In the genomic region with DNA sequence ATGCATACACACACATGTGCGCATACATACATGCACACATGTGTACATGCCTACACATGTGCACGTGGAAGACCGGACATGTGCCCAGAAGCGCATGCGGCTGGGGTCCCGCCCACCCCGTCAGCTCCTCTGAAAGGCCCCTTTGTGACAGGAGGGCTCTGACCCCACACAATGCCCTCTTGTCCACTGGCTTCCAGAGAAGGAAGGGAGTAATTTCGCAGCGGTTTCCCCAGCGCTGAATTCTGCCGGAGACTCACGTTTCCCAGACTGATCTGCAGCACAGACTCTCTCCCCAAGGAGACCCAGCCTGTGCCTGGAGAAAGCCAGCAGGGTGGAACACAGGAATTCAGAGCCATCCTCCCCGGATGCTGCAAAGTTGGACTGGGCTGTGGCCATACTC, we compare ENCODE assay signal across 18 mouse cellular contexts. TPM values are rescaled to one million over a fixed set of nuclear protein-coding genes. Genes with fewer than 3 reads are reported as not detected.
DNase-seq lines count a peak whose midpoint lies in the region; ATAC-seq lines count a peak whose summit lies in the region.
"Had no signal": no experiment of that assay in that cellular context is flagged by ENCODE, and none has a peak within 500 bp of the region (broad histone marks: within the 10 kb centered on the region; RNA-seq: fewer than 3 reads in every experiment).

No protein-coding gene starts in this region.

- no peak for DNase-seq in forebrain, embryonic 11.5 days (ENCODE audit: low spot score)
- peak; percentile 79 for DNase-seq in retina, postnatal 1 day
- DNase-seq in retina, embryonic 14.5 days (ENCODE audit: low spot score): no peak
- DNase-seq in kidney, adult 8-10 months: no peak
- no peak for DNase-seq in spleen, postnatal 4 days (ENCODE audit: low spot score in 2 of 2)
- DNase-seq: cerebellum, adult 8-10 months; gastrocnemius, postnatal 25 days; heart, postnatal 36 days; kidney, postnatal 36 days; lung, postnatal 36 days; right cerebral cortex, postnatal 4 days; thymus, postnatal 4 days had no signal

- no peak overlapping the region for H3K27ac ChIP-seq in forebrain, embryonic 11.5 days (ENCODE audit: low read depth, low read length)
- H3K27ac ChIP-seq in forebrain, embryonic 15.5 days (replicated peaks): no peak overlapping the region
- H3K27ac ChIP-seq in limb, embryonic 12.5 days: peak overlapping the region; percentile 80

- ATAC-seq in forebrain, embryonic 11.5 days (replicated peaks; ENCODE audit: low FRiP score): no peak
- no peak for ATAC-seq in forebrain, embryonic 15.5 days (replicated peaks)
- ATAC-seq in limb, embryonic 12.5 days (ENCODE audit: insufficient number of reproducible peaks, insufficient read depth, low FRiP score, low TSS enrichment, low read depth): no peak
- no peak for ATAC-seq in megakaryocyte-erythroid progenitor cell, adult 5-6 weeks (replicated peaks; ENCODE audit: low FRiP score, low TSS enrichment, poor library complexity, severe bottlenecking)
- ATAC-seq: intestine, postnatal 0 days; Patski had no signal

- no peak overlapping the region for H3K4me3 ChIP-seq in forebrain, embryonic 11.5 days (ENCODE audit: low read depth, low read length)
- no peak overlapping the region for H3K4me3 ChIP-seq in forebrain, embryonic 15.5 days
- no peak overlapping the region for H3K4me3 ChIP-seq in limb, embryonic 12.5 days (replicated peaks)

- no peaks in the 10 kb centered on the region; the same call in 1 of the 2 replicates for H3K4me1 ChIP-seq in forebrain, embryonic 11.5 days (replicated peaks; ENCODE audit: control insufficient read depth, insufficient read depth, low read length)
- H3K4me1 ChIP-seq in forebrain, embryonic 15.5 days: peaks cover 13% of the 10 kb centered on the region; the same call in 1 of the 2 replicates
- H3K4me1 ChIP-seq in limb, embryonic 12.5 days (replicated peaks): no peaks in the 10 kb centered on the region

- H3K9me3 ChIP-seq in forebrain, embryonic 11.5 days (ENCODE audit: control insufficient read depth, low read length): no peaks in the 10 kb centered on the region
- no peaks in the 10 kb centered on the region for H3K9me3 ChIP-seq in forebrain, embryonic 15.5 days
- H3K9me3 ChIP-seq in limb, embryonic 12.5 days: no peaks in the 10 kb centered on the region

- peak overlapping the region; percentile 20; the same call in 1 of the 2 replicates for H3K9ac ChIP-seq in forebrain, embryonic 11.5 days (ENCODE audit: low read length)
- H3K9ac ChIP-seq in forebrain, embryonic 15.5 days (replicated peaks): no peak overlapping the region
- no peak overlapping the region for H3K9ac ChIP-seq in limb, embryonic 12.5 days (replicated peaks)

- 0 out of 2 replicates have a peak overlapping the region, but pooled peaks have one; percentile 8 for H3K4me2 ChIP-seq in forebrain, embryonic 11.5 days (ENCODE audit: low read depth, low read length, severe bottlenecking)
- no peak overlapping the region for H3K4me2 ChIP-seq in forebrain, embryonic 15.5 days (replicated peaks)
- H3K4me2 ChIP-seq in limb, embryonic 12.5 days: peak overlapping the region; percentile 24; the same call in 1 of the 2 replicates
- H3K4me2 ChIP-seq: heart, embryonic 11.5 days had no signal

- H3K36me3 ChIP-seq in forebrain, embryonic 11.5 days (ENCODE audit: control insufficient read depth, insufficient read depth, low read length): no peaks in the 10 kb centered on the region
- H3K36me3 ChIP-seq in forebrain, embryonic 15.5 days: no peaks in the 10 kb centered on the region
- no peaks in the 10 kb centered on the region for H3K36me3 ChIP-seq in limb, embryonic 12.5 days

- peaks cover under 1% of the 10 kb centered on the region; the same call in 1 of the 2 replicates for H3K27me3 ChIP-seq in forebrain, embryonic 11.5 days (ENCODE audit: control insufficient read depth, insufficient read depth, low read length)
- peaks cover 3% of the 10 kb centered on the region; the same call in 1 of the 2 replicates for H3K27me3 ChIP-seq in forebrain, embryonic 15.5 days
- peaks cover 71% of the 10 kb centered on the region for H3K27me3 ChIP-seq in limb, embryonic 12.5 days

- WGBS in forebrain, embryonic 11.5 days: 25% methylated on average over 13 of the region's 13 CpGs
- WGBS in forebrain, embryonic 15.5 days: 19% methylated on average over 13 of the region's 13 CpGs
- WGBS in limb, embryonic 12.5 days: 66% methylated on average over 13 of the region's 13 CpGs

RNA-seq across cellular contexts. Expression of a gene that starts 20.5 kb away (rescaled TPM):
- polyA plus RNA-seq in forebrain, embryonic 11.5 days (2014; fragmentation: Nextera tagmentation; extraction: Ambion mirVana): 0.17 and 0.91 TPM in 2 replicates
- 0.54 and 0.87 TPM in 2 replicates for polyA plus RNA-seq in forebrain, embryonic 15.5 days (2015; fragmentation: Nextera tagmentation; extraction: Ambion mirVana)
- 0.33 and 1.4 TPM in 2 replicates for polyA plus RNA-seq in limb, embryonic 12.5 days (2016; fragmentation: Nextera tagmentation; extraction: Ambion mirVana)
- not detected in 2 replicates for total RNA-seq in megakaryocyte-erythroid progenitor cell, adult 5-6 weeks (2014; fragmentation: Nextera tagmentation)
- not detected in 2 replicates for total RNA-seq in megakaryocyte-erythroid progenitor cell, adult 5-6 weeks (2017)
- total RNA-seq: gastrocnemius, postnatal 25 days had no signal

RNA-seq across cellular contexts. Expression of a gene that starts 44.5 kb away (rescaled TPM):
- polyA plus RNA-seq in forebrain, embryonic 11.5 days (2014; fragmentation: Nextera tagmentation; extraction: Ambion mirVana): 52.8 and 58.7 TPM in 2 replicates
- polyA plus RNA-seq in forebrain, embryonic 15.5 days (2015; fragmentation: Nextera tagmentation; extraction: Ambion mirVana): 49.8 and 55.4 TPM in 2 replicates
- 68.3 and 71.7 TPM in 2 replicates for polyA plus RNA-seq in limb, embryonic 12.5 days (2016; fragmentation: Nextera tagmentation; extraction: Ambion mirVana)
- 41.2 and 48.6 TPM in 2 replicates for total RNA-seq in megakaryocyte-erythroid progenitor cell, adult 5-6 weeks (2014; fragmentation: Nextera tagmentation)
- 13.7 and 24.8 TPM in 2 replicates for total RNA-seq in megakaryocyte-erythroid progenitor cell, adult 5-6 weeks (2017)

RNA-seq across cellular contexts. Expression of a gene that starts 52.3 kb away (rescaled TPM):
- polyA plus RNA-seq in forebrain, embryonic 11.5 days (2014; fragmentation: Nextera tagmentation; extraction: Ambion mirVana): 6.1 and 6.3 TPM in 2 replicates
- 1.6 and 2.0 TPM in 2 replicates for polyA plus RNA-seq in forebrain, embryonic 15.5 days (2015; fragmentation: Nextera tagmentation; extraction: Ambion mirVana)
- polyA plus RNA-seq in limb, embryonic 12.5 days (2016; fragmentation: Nextera tagmentation; extraction: Ambion mirVana): 6.0 and 8.6 TPM in 2 replicates
- not detected in 2 replicates for total RNA-seq in megakaryocyte-erythroid progenitor cell, adult 5-6 weeks (2014; fragmentation: Nextera tagmentation)
- total RNA-seq in megakaryocyte-erythroid progenitor cell, adult 5-6 weeks (2017): not detected in 2 replicates
